Mouse (Mus musculus) embryonic facial prominence, embryonic 12.5 days (tissue): ENCODE measurements around the gene Hpcal1. TPM values are rescaled to one million over a fixed set of nuclear protein-coding genes. Genes with fewer than 3 reads are reported as not detected.

Source experiments
- ATAC-seq: fragments of 200-750 bp; cut with Nextera tagmentation; 2 replicates; pipeline ENCODE4 v1.8.0; 2017; ENCODE audit not compliant: insufficient number of reproducible peaks, insufficient read depth, low FRiP score, low TSS enrichment
- H3K27ac ChIP-seq: fragments of 300-500 bp; sonication (generic); 2 replicates; pipeline ENCODE4 v1.5.1; 2016; ENCODE audit warnings: mild to moderate bottlenecking
- H3K27me3 ChIP-seq: fragments of 300-500 bp; sonication (generic); 2 replicates; pipeline ENCODE4 v1.6.1; 2016; ENCODE audit warnings: mild to moderate bottlenecking, moderate library complexity
- H3K36me3 ChIP-seq: fragments of 300-500 bp; sonication (generic); 2 replicates; pipeline ENCODE4 v1.6.1; 2016; ENCODE audit warnings: mild to moderate bottlenecking
- H3K4me1 ChIP-seq: fragments of 300-500 bp; sonication (generic); 2 replicates; pipeline ENCODE4 v1.6.1; 2016
- H3K4me2 ChIP-seq: fragments of 300-500 bp; sonication (generic); replicated peaks from 2 replicates; pipeline ENCODE4 v1.6.1; 2016; ENCODE audit warnings: mild to moderate bottlenecking, moderate library complexity
- H3K4me3 ChIP-seq: fragments of 300-500 bp; sonication (generic); 2 replicates; pipeline ENCODE4 v1.5.1; 2016; ENCODE audit warnings: mild to moderate bottlenecking
- H3K9ac ChIP-seq: fragments of 300-500 bp; sonication (generic); 2 replicates; pipeline ENCODE4 v1.6.1; 2016; ENCODE audit warnings: mild to moderate bottlenecking, moderate library complexity
- H3K9me3 ChIP-seq: fragments of 300-500 bp; sonication (generic); 2 replicates; pipeline ENCODE4 v1.6.1; 2016; ENCODE audit warnings: mild to moderate bottlenecking, moderate library complexity
- WGBS: fragments of 180-500 bp; shearing (Covaris S2); methylation state at CpG from one replicate; pipeline ENCODE4 v1.1.7; 2016; 5-methylcytosine and 5-hydroxymethylcytosine counted together
- polyA plus RNA-seq: library from polyadenylated mRNA; unstranded; fragments of >200 nt; fragmentation: Nextera tagmentation; extraction: Ambion mirVana; gene quantifications from 2 replicates; pipeline ENCODE4 v1.2.1, GENCODE M21; 2016

Hpcal1 gene
- polyA plus RNA-seq = 35.7 and 39.5 TPM in 2 replicates

DNA sequence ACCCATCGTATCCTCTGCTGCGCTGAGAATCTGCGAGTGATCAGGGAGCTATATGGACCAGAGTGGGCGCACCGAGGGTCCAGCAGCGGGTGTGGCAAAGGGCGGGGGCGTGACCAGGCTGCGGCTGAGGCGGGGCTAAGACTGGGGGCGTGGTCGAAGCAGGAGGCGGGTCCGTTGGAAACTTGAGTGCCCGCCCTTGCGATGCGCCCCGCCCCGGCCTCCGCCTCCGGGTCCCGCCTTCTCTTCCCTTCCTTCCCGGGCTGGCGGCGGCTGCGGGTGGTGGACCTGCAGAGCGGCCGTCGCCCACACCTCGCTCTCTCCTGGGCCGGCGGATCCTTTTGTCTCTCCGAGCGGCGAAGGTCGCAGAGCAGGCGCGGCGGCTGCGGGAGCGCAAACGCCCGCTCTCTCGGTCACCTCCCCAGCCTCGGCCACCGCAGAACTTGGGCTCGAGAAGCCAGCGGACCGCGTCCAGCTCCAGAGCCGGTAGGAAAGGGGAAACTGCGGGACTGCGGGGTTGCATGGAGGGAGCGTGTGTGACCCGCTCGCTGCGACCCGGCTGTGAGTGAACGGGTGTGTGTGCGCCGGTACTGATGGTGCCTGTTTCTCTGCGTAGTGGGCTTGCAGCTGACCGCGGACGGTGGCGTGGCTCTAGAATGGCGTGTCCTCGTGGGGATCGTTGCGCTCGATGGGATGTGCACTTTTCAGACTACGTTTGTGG lies at the start of gene Hpcal1:
Hpcal1 (plus strand) TSS at position 293 of the 718 bp plus-strand sequence.
- peaks cover 25% of the 10 kb centered on the region; the same call in 1 of the 2 replicates for H3K4me1 ChIP-seq
- H3K36me3 ChIP-seq = no peaks in the 10 kb centered on the region
- H3K27ac ChIP-seq = peak within 1 kb of the TSS; percentile 63
- peak within 1 kb of the TSS; percentile 92 for H3K4me2 ChIP-seq
- peak within 1 kb of the TSS; percentile 72 for H3K9ac ChIP-seq
- peak; percentile 85 for ATAC-seq
- H3K27me3 ChIP-seq = no peaks in the 10 kb centered on the region
- under 1% methylated on average over 60 of the region's 72 CpGs for WGBS
- peak within 1 kb of the TSS; percentile 72 for H3K4me3 ChIP-seq
- H3K9me3 ChIP-seq = no peaks in the 10 kb centered on the region

DNA sequence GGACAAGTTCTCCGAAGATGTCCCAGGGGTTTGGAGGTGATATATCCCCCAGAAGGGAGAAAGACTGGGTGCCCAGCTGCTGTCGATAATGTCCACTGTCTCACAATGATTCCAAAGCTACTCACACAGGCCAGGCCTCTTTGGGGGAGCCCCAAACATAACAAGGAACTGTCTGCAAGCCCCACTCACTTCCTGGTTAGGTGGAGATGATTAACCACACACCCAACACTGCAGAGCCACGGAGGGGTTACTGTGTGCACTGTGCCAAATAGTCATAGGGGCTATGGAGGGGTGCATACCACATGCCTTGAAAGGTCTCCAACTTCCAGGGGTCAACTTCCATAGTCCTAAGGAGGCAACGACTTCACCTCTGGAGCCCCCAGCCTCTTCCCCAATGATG lies 49.4 kb upstream of the Hpcal1 start:
- no peak overlapping the region for H3K4me3 ChIP-seq
- 78% methylated on average over 4 of the region's 4 CpGs for WGBS
- no peak overlapping the region for H3K9ac ChIP-seq
- no peaks in the 10 kb centered on the region for H3K27me3 ChIP-seq
- no peak overlapping the region for H3K4me2 ChIP-seq
- no peaks in the 10 kb centered on the region for H3K9me3 ChIP-seq
- H3K27ac ChIP-seq = no peak overlapping the region
- no peaks in the 10 kb centered on the region for H3K36me3 ChIP-seq
- ATAC-seq = no peak
- no peaks in the 10 kb centered on the region for H3K4me1 ChIP-seq

DNA sequence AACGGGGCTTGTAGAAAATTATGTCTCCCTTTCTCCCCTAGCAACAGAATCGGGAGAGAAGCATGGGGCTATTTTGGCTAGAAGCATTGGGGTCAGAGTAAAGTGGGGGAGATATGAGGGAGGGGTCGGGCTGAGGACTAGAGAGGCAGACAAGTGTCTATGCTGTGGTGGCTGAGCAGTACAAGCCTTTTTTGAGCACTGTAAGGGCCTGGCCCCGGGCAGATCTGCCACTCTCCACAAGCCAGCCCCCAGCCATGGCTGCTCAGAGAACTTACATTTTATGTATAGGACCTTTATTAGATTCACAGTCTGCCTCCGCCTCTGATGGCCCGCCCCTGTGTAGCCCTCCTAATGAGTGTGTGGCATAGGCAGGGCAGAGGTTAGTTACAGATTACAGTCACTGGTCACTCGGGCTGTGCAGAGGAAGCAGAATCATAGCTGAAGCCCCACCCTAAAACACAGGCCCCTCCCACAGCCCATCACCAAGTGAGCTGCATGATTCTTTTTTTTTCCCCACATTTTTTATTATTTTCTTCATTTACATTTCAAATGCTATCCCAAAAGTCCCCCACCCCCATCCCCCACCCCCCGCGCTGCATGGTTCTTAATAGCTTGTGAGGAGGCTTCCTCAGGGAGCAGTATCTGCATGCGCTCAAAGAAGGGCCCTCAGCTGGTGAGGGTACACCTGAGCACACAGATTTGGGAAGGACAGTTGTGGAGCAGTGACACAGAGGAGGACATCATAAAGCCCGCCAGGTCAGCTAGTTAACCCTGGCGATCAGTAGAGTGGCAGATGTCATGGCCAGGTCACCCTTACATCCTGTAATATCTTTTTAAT lies 46.1 kb upstream of the Hpcal1 start:
- no peak overlapping the region for H3K4me3 ChIP-seq
- H3K9ac ChIP-seq = no peak overlapping the region
- no peak overlapping the region for H3K4me2 ChIP-seq
- H3K9me3 ChIP-seq = no peaks in the 10 kb centered on the region
- H3K27ac ChIP-seq = no peak overlapping the region
- H3K36me3 ChIP-seq = no peaks in the 10 kb centered on the region
- H3K27me3 ChIP-seq = no peaks in the 10 kb centered on the region
- ATAC-seq = no peak
- H3K4me1 ChIP-seq = no peaks in the 10 kb centered on the region
- WGBS = 72% methylated on average over 12 of the region's 12 CpGs

GRCm38 (mm10) chr12:17646457-17646856 lies 44.2 kb upstream of the Hpcal1 start:
- 80% methylated on average over 6 of the region's 6 CpGs for WGBS
- no peak for ATAC-seq
- no peak overlapping the region for H3K9ac ChIP-seq
- H3K4me3 ChIP-seq = no peak overlapping the region
- no peak overlapping the region for H3K27ac ChIP-seq
- no peaks in the 10 kb centered on the region for H3K4me1 ChIP-seq
- no peaks in the 10 kb centered on the region for H3K9me3 ChIP-seq
- no peak overlapping the region for H3K4me2 ChIP-seq
- H3K36me3 ChIP-seq = no peaks in the 10 kb centered on the region
- H3K27me3 ChIP-seq = no peaks in the 10 kb centered on the region

DNA sequence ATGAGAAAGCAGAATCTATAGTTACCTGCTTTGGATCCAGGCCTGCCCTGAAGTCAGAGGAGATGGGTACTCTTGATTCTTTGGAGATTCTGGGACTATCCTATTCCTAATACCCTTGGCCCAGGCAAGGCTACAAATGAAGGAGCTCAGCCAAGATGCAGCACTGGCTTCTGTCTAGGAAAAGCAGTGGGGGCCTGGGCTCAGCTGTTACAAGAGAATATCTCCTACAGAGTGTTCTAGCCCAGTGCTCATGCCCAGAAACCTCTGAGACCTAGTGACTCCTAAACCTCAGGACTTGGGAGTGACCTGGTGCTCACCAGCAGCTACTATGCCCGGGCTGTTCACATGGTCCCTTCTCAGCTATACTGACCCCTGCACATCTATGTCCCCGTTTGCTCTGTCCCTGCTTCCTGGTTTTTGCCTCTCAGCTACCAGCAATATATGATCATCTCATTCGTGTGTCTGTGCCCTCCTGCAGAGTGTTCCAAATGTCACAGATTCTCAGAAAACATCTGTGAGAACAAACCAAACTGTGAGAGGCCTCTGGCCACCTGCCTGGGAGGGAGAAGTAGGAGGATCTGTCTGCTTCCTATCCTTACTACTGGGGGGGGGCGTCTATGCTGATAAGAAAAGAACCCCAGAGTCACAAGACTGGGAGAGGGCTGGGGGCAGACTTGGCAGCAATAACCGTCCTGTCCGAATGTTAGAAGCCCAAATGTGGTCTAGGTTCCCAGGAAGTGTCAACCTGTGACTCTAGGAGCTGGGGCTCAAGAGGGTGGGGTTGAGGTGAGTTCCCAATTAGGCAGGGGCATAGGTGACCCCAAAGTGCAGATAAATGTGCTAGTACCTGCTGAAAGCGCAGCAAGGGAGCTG lies 39.2 kb upstream of the Hpcal1 start:
- 68% methylated on average over 7 of the region's 7 CpGs for WGBS
- Histone ChIP-seq H3K4me3 (no peak overlapping the region), H3K27me3 (no peaks in the 10 kb centered on the region), H3K9ac (no peak overlapping the region), H3K4me2 (no peak overlapping the region), H3K9me3 (0 out of 2 replicates have a peak, but pooled peaks cover 3% of the 10 kb centered on the region), H3K36me3 (no peaks in the 10 kb centered on the region), H3K4me1 (no peaks in the 10 kb centered on the region), H3K27ac (no peak overlapping the region)
- no peak for ATAC-seq

DNA sequence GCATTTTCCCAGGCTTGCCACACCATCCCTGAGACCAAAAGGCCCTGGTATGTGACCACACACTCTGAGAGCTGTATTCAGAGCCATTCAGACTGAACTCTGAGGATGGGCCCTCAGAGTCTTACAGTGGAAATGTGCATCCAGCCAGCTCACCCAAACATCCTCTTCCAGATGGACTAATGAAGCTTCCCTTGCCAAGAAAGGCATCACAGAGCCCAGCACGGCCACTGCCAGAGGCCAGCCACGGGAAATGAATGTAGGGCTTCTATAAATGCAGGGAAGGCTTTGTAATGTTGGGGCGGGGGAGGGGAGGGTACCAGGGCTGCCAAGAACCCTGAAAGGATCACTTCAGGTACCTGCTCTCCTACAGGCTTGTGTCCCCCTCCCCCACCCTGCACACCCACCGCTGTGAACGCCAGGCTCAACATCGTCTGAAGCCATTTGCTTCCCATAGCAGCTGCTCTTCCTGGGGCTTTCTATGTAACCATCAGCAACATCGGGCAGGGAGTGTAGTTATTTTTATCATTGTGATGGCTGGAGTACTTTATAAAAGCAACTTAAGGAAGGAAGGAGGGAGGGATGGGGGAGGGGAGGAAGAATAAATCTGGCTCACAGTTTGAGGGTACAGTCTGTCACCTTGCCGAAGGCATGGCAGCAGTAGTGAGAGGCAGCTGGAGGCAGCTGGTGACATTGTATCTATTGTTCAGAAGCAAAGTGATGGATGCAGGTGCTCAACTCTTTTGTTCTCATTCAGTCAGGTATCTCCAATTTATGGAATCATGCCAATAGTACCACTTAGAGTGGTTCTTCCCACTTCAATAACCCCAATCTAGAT lies 38.2 kb upstream of the Hpcal1 start:
- Histone ChIP-seq H3K4me2 (no peak overlapping the region), H3K4me3 (no peak overlapping the region), H3K4me1 (no peaks in the 10 kb centered on the region), H3K9ac (no peak overlapping the region), H3K36me3 (no peaks in the 10 kb centered on the region), H3K27me3 (no peaks in the 10 kb centered on the region), H3K9me3 (0 out of 2 replicates have a peak, but pooled peaks cover 3% of the 10 kb centered on the region), H3K27ac (no peak overlapping the region)
- 52% methylated on average over 8 of the region's 8 CpGs for WGBS
- ATAC-seq = no peak

DNA sequence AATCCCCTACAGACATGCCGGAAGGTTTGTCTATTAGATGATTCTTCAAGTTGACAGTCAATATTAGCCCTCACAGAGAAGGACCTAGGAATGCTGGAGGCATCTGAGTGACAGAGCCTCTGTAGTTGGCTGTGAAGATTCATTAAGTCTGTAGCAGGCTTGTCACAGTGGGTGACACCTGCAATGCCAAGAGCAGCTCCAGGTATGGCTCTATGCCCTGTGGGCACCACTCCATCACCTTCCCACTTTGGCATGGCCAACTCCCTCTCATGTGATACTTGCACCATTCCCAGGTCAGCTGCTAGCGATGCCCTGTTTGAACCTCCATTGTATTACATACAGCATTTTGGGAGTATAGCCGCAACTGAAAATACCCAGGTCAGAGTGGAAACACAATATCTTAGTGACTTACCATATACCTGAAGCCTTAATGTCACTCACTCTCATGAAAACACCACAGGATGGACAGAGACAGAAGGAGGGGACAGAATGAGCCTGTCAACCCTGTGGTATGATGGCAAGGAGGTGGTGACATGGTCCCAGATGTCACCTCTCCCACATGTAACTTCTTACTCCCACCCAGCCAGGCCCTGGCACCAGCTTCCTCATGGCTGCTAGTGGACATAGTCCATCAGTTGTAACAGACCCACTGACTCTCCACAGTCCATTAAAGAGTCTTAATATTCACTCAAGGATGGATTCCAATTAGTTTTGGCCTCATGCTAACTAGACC lies 37.4 kb upstream of the Hpcal1 start:
- Histone ChIP-seq H3K4me3 (no peak overlapping the region), H3K27ac (no peak overlapping the region), H3K36me3 (no peaks in the 10 kb centered on the region), H3K27me3 (no peaks in the 10 kb centered on the region), H3K9me3 (0 out of 2 replicates have a peak, but pooled peaks cover 3% of the 10 kb centered on the region), H3K4me1 (no peaks in the 10 kb centered on the region), H3K9ac (no peak overlapping the region), H3K4me2 (no peak overlapping the region)
- 86% methylated on average over 3 of the region's 3 CpGs for WGBS
- no peak for ATAC-seq

- no peak overlapping the region for H3K4me3 ChIP-seq
- no peak for ATAC-seq
- 89% methylated on average over 7 of the region's 7 CpGs for WGBS
Measured at GRCm38 (mm10) chr12:17657561-17658195, 33.0 kb upstream of the Hpcal1 start.

GRCm38 (mm10) chr12:17658521-17658920 lies 32.1 kb upstream of the Hpcal1 start:
- Histone ChIP-seq H3K27ac (no peak overlapping the region), H3K4me3 (no peak overlapping the region), H3K4me2 (no peak overlapping the region), H3K4me1 (peaks cover 9% of the 10 kb centered on the region; the same call in 1 of the 2 replicates), H3K27me3 (no peaks in the 10 kb centered on the region), H3K9me3 (0 out of 2 replicates have a peak, but pooled peaks cover 3% of the 10 kb centered on the region), H3K9ac (no peak overlapping the region), H3K36me3 (no peaks in the 10 kb centered on the region)
- WGBS = 61% methylated on average over 5 of the region's 5 CpGs
- no peak for ATAC-seq

More at GRCm38 (mm10) chr12:17657561-17658195, 33.0 kb upstream of the Hpcal1 start:
- Histone ChIP-seq H3K9ac (no peak overlapping the region), H3K27ac (no peak overlapping the region), H3K4me2 (no peak overlapping the region), H3K4me1 (peaks cover 9% of the 10 kb centered on the region; the same call in 1 of the 2 replicates), H3K36me3 (no peaks in the 10 kb centered on the region), H3K9me3 (0 out of 2 replicates have a peak, but pooled peaks cover 3% of the 10 kb centered on the region), H3K27me3 (no peaks in the 10 kb centered on the region)

- H3K4me3 ChIP-seq = no peak overlapping the region
- H3K9me3 ChIP-seq = no peaks in the 10 kb centered on the region
- H3K27ac ChIP-seq = no peak overlapping the region
- ATAC-seq = peak; percentile 89
- H3K27me3 ChIP-seq = no peaks in the 10 kb centered on the region
- 4% methylated on average over 4 of the region's 4 CpGs for WGBS
- H3K4me2 ChIP-seq = no peak overlapping the region
- H3K9ac ChIP-seq = no peak overlapping the region
- H3K4me1 ChIP-seq = peaks cover 9% of the 10 kb centered on the region; the same call in 1 of the 2 replicates
- no peaks in the 10 kb centered on the region for H3K36me3 ChIP-seq
Measured at GRCm38 (mm10) chr12:17661483-17661920, 29.2 kb upstream of the Hpcal1 start.
